23 mouse cellular contexts compared by ENCODE assay signal in the genomic region with DNA sequence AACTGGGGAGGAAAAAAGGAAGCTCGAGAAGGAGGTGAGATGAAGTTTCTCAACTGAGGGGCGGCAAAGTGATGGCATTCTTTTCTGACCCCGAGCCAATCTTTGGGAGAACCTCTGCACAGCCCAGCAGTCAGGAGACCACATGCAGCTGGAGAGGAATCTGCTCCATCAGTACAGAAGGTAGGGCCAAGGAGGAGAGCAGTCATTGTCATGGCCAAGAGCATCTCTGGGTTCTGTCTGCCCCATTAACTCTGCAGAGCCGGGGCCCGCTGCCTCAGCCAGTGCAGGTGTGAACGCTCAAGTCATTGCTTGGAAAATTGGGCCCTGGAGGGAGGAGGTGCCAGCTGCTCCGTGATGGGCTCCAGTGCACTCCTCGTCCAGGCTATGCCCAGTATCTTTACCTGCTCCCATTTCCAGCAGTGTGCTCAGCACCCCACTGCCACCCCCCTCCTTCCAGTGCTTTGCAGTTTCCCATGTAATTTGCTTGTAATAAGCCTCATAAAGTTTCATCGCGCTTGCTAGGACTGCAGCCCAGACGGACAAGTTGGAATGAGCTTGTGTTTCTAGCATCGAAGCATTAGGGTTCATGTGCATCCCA.
DNase-seq lines count a peak whose midpoint lies in the region; ATAC-seq and TF ChIP-seq lines count a peak whose summit lies in the region.
"Had no signal": no experiment of that assay in that cellular context is flagged by ENCODE, and none has a peak within 500 bp of the region (broad histone marks: within the 10 kb centered on the region; RNA-seq: fewer than 3 reads in every experiment).

No protein-coding gene starts in this region.

- no peaks in the 10 kb centered on the region for H3K36me3 ChIP-seq in hindbrain, embryonic 13.5 days
- H3K36me3 ChIP-seq in hindbrain, embryonic 10.5 days = no peaks in the 10 kb centered on the region
- no peaks in the 10 kb centered on the region for H3K36me3 ChIP-seq in kidney, postnatal 0 days (ENCODE audit: insufficient read depth, low read length)
- H3K36me3 ChIP-seq in neural tube, embryonic 13.5 days = no peaks in the 10 kb centered on the region
- H3K36me3 ChIP-seq: embryonic facial prominence, embryonic 10.5 days; forebrain, embryonic 15.5 days; heart, embryonic 13.5 days; limb, embryonic 15.5 days; midbrain, embryonic 12.5 days had no signal

- 73% methylated on average over 12 of the region's 12 CpGs for WGBS in hindbrain, embryonic 13.5 days
- WGBS in hindbrain, embryonic 10.5 days = 85% methylated on average over 12 of the region's 12 CpGs
- WGBS in kidney, postnatal 0 days = 31% methylated on average over 12 of the region's 12 CpGs
- 62% methylated on average over 12 of the region's 12 CpGs for WGBS in neural tube, embryonic 13.5 days

- no peak overlapping the region for H3K27ac ChIP-seq in hindbrain, embryonic 13.5 days
- no peak overlapping the region for H3K27ac ChIP-seq in hindbrain, embryonic 10.5 days
- H3K27ac ChIP-seq in kidney, postnatal 0 days = no peak overlapping the region
- no peak overlapping the region for H3K27ac ChIP-seq in neural tube, embryonic 13.5 days (replicated peaks)
- H3K27ac ChIP-seq: embryonic facial prominence, embryonic 10.5 days; forebrain, embryonic 15.5 days; heart, embryonic 13.5 days; limb, embryonic 15.5 days; liver, embryonic 14.5 days; midbrain, embryonic 12.5 days had no signal

- H3K4me3 ChIP-seq in hindbrain, embryonic 13.5 days = no peak overlapping the region
- H3K4me3 ChIP-seq in hindbrain, embryonic 10.5 days = no peak overlapping the region
- H3K4me3 ChIP-seq in kidney, postnatal 0 days (replicated peaks; ENCODE audit: low read depth, low read length) = no peak overlapping the region
- no peak overlapping the region for H3K4me3 ChIP-seq in neural tube, embryonic 13.5 days
- H3K4me3 ChIP-seq: embryonic facial prominence, embryonic 10.5 days; forebrain, embryonic 15.5 days; heart, embryonic 13.5 days; limb, embryonic 15.5 days; midbrain, embryonic 12.5 days had no signal

- peaks cover 14% of the 10 kb centered on the region for H3K4me1 ChIP-seq in hindbrain, embryonic 13.5 days (replicated peaks)
- H3K4me1 ChIP-seq in hindbrain, embryonic 10.5 days (replicated peaks) = peaks cover 6% of the 10 kb centered on the region; the same call in 1 of the 2 replicates
- H3K4me1 ChIP-seq in kidney, postnatal 0 days (replicated peaks; ENCODE audit: insufficient read depth, low read length) = no peaks in the 10 kb centered on the region
- H3K4me1 ChIP-seq in neural tube, embryonic 13.5 days (replicated peaks) = peaks cover 13% of the 10 kb centered on the region
- H3K4me1 ChIP-seq: heart, embryonic 13.5 days had no signal

- ATAC-seq in hindbrain, embryonic 13.5 days (ENCODE audit: low FRiP score) = peak; percentile 49; the same call in 1 of the 2 replicates
- peak; percentile 89 for ATAC-seq in kidney, postnatal 0 days (replicated peaks; ENCODE audit: low FRiP score, low read depth)
- peak; percentile 78 for ATAC-seq in neural tube, embryonic 13.5 days (ENCODE audit: low read depth)
- ATAC-seq: forebrain, embryonic 15.5 days; Patski had no signal

- H3K9ac ChIP-seq in hindbrain, embryonic 13.5 days = no peak overlapping the region
- no peak overlapping the region for H3K9ac ChIP-seq in kidney, postnatal 0 days (ENCODE audit: low read depth, low read length)
- no peak overlapping the region for H3K9ac ChIP-seq in neural tube, embryonic 13.5 days
- H3K9ac ChIP-seq: forebrain, embryonic 15.5 days; heart, embryonic 13.5 days; limb, embryonic 15.5 days; liver, embryonic 14.5 days; lung, embryonic 14.5 days; midbrain, embryonic 12.5 days had no signal

- no peak overlapping the region for H3K4me2 ChIP-seq in hindbrain, embryonic 13.5 days
- H3K4me2 ChIP-seq in kidney, postnatal 0 days (ENCODE audit: low read length) = no peak overlapping the region
- H3K4me2 ChIP-seq in neural tube, embryonic 13.5 days = no peak overlapping the region
- H3K4me2 ChIP-seq: forebrain, embryonic 15.5 days; heart, embryonic 13.5 days; limb, embryonic 15.5 days; lung, embryonic 14.5 days; midbrain, embryonic 12.5 days had no signal

- no peak for DNase-seq in hindbrain, embryonic 10.5 days (ENCODE audit: low spot score)
- DNase-seq in kidney, postnatal 0 days (ENCODE audit: low spot score) = peak; percentile 84
- DNase-seq in kidney, adult 8-10 months = no peak
- peak; percentile 12 for DNase-seq in Muller cell, postnatal 12 days (ENCODE audit: inconsistent ontology term)
- no peak for DNase-seq in right cerebral cortex, postnatal 14 days
- DNase-seq: adrenal gland, postnatal 36 days; cerebellum, adult 9-10 months; gastrocnemius, postnatal 25 days; heart, adult 18-20 months; heart, postnatal 14 days; kidney, adult 2 months; lung, embryonic 14.5 days; thymus, adult 2 months; thymus, postnatal 4 days had no signal

- TF ChIP-seq CTCF in kidney, postnatal 0 days (IDR thresholded peaks at IDR 0.05; ENCODE audit: low read depth) = no peak

- H3K27me3 ChIP-seq in hindbrain, embryonic 13.5 days = no peaks in the 10 kb centered on the region
- H3K27me3 ChIP-seq in hindbrain, embryonic 10.5 days (ENCODE audit: insufficient read depth, poor library complexity, severe bottlenecking) = no peaks in the 10 kb centered on the region
- no peaks in the 10 kb centered on the region for H3K27me3 ChIP-seq in kidney, postnatal 0 days (ENCODE audit: insufficient read depth, low read length)
- no peaks in the 10 kb centered on the region for H3K27me3 ChIP-seq in neural tube, embryonic 13.5 days
- H3K27me3 ChIP-seq: forebrain, embryonic 15.5 days; heart, embryonic 13.5 days; limb, embryonic 15.5 days; midbrain, embryonic 12.5 days had no signal

- H3K9me3 ChIP-seq in hindbrain, embryonic 13.5 days = no peaks in the 10 kb centered on the region
- H3K9me3 ChIP-seq in hindbrain, embryonic 10.5 days = no peaks in the 10 kb centered on the region
- H3K9me3 ChIP-seq in kidney, postnatal 0 days (replicated peaks; ENCODE audit: low read length) = no peaks in the 10 kb centered on the region
- no peaks in the 10 kb centered on the region for H3K9me3 ChIP-seq in neural tube, embryonic 13.5 days
- H3K9me3 ChIP-seq: embryonic facial prominence, embryonic 10.5 days; forebrain, embryonic 15.5 days; heart, embryonic 13.5 days; limb, embryonic 15.5 days; midbrain, embryonic 12.5 days had no signal

Comparison
In these comparisons a context has a peak if more than half of its experiments do, and no peak if none do; other contexts are left out.
1. DNase-seq: peak in kidney, postnatal 0 days (single experiment) and Muller cell, postnatal 12 days (single experiment); none in hindbrain, embryonic 10.5 days (single experiment), kidney, adult 8-10 months (0 of 2) and right cerebral cortex, postnatal 14 days (single experiment).
2. Peak in every context shown above with its lines, with median percentiles within 50 percentile points of each other: ATAC-seq.